Mouse (Mus musculus) myocyte (in vitro differentiated cells): ENCODE results near the gene Ap1s1.

Experiments used
- CEBPB ChIP-seq: IDR thresholded peaks from 2 replicates; pipeline ENCODE4 v1.6.1; 2011; ENCODE audit warnings: mild to moderate bottlenecking, moderate library complexity; ENCODE audit not compliant: poor library complexity, insufficient read depth, severe bottlenecking
- E2F4 ChIP-seq: IDR thresholded peaks from one replicate; pipeline ENCODE4 v1.6.1; 2011; ENCODE audit warnings: mild to moderate bottlenecking, control low read depth, moderate library complexity; ENCODE audit not compliant: insufficient read depth
- MAX ChIP-seq: IDR thresholded peaks from one replicate; pipeline ENCODE4 v1.6.1; 2011; ENCODE audit warnings: low read depth, mild to moderate bottlenecking, control low read depth
- MYOD1 ChIP-seq, 3 experiments: IDR thresholded peaks; one replicate each; pipeline ENCODE4 v1.6.1; 2011; ENCODE audit warnings: control low read depth in 2 of 3, low read depth in 2 of 3, mild to moderate bottlenecking in 2 of 3, moderate library complexity in 1 of 3; ENCODE audit not compliant: insufficient read length in 2 of 3, control insufficient read depth in 1 of 3
- POLR2A ChIP-seq: IDR thresholded peaks from one replicate; pipeline ENCODE4 v1.6.1; 2011; ENCODE audit warnings: low read depth, mild to moderate bottlenecking, control low read depth, moderate library complexity; ENCODE audit not compliant: insufficient read length
- POLR2AphosphoS2 ChIP-seq: IDR thresholded peaks from one replicate; pipeline ENCODE4 v1.6.1; 2011; ENCODE audit warnings: low read depth, control low read depth; ENCODE audit not compliant: insufficient read length
- TCF3 ChIP-seq: IDR thresholded peaks from one replicate; pipeline ENCODE4 v1.6.1; 2011; ENCODE audit warnings: low read depth, control low read depth; ENCODE audit not compliant: insufficient read length
- USF1 ChIP-seq: IDR thresholded peaks from one replicate; pipeline ENCODE4 v1.6.1; 2011; ENCODE audit warnings: low read depth, mild to moderate bottlenecking, control low read depth, moderate library complexity

- TF ChIP-seq POLR2A (no peak), MAX (no peak), POLR2AphosphoS2 (no peak), MYOD1 (IDR thresholded peaks at IDR 0.05; ENCODE audit: control insufficient read depth in 1 of 3, insufficient read length in 2 of 3, low read depth in 2 of 3) (no peak), E2F4 (no peak), TCF3 (no peak), USF1 (no peak), CEBPB (no peak)
These were observed 39.8 kb upstream of the Ap1s1 start for GRCm38 (mm10) chr5:137085731-137086130.
